Mouse (Mus musculus) small intestine, adult 10 weeks (tissue): ENCODE data around the gene Phf3. TPM values are rescaled to one million over a fixed set of nuclear protein-coding genes. Genes with fewer than 3 reads are reported as not detected.

ENCODE experiments used
- polyA plus RNA-seq: library from polyadenylated mRNA; stranded (reverse); fragments of 350-450 nt; fragmentation: Illumina TruSeq; extraction: RNeasy Lipid Tissue Mini Kit (QIAGEN cat#74804); gene quantifications from one replicate; pipeline ENCODE4 v1.2.3, GENCODE M21; 2014; ENCODE audit warnings: low replicate concordance

Gene Phf3
- 46.3 TPM for polyA plus RNA-seq

GRCm38 (mm10) chr1:30873541-30874260 is at the start of gene Phf3:
Gene Phf3, minus strand, starts transcription at chr1:30873921.

Other genes starting within 250 kb of the Phf3 start
- not detected for gene AC153137.1, start 104.0 kb upstream of the Phf3 start, polyA plus RNA-seq